ENCODE assay signal across 20 mouse cellular contexts in genomic region chr6:146314304-146314703, GRCm38 (mm10).
DNase-seq lines count a peak whose midpoint lies in the region; ATAC-seq and TF ChIP-seq lines count a peak whose summit lies in the region.
"Had no signal": no experiment of that assay in that cellular context is flagged by ENCODE, and none has a peak within 500 bp of the region (broad histone marks: within the 10 kb centered on the region; RNA-seq: fewer than 3 reads in every experiment).

No protein-coding gene starts in this region.

- peak; percentile 58 for ATAC-seq in granulocyte monocyte progenitor cell, adult 5-6 weeks (replicated peaks; ENCODE audit: poor library complexity, severe bottlenecking)
- ATAC-seq in megakaryocyte progenitor cell, adult 5-6 weeks (replicated peaks; ENCODE audit: poor library complexity) = 0 out of 2 replicates have a peak, but pooled peaks have one; percentile 39
- ATAC-seq: forebrain, embryonic 13.5 days; forebrain, embryonic 15.5 days; forebrain, postnatal 0 days had no signal

- H3K4me3 ChIP-seq in gastrocnemius, adult 2 months = no peak overlapping the region
- H3K4me3 ChIP-seq: embryonic facial prominence, embryonic 10.5 days; embryonic facial prominence, embryonic 12.5 days; forebrain, embryonic 13.5 days; forebrain, embryonic 15.5 days had no signal

- H3K27ac ChIP-seq in gastrocnemius, adult 2 months = peak overlapping the region; percentile 64
- H3K27ac ChIP-seq: embryonic facial prominence, embryonic 10.5 days; embryonic facial prominence, embryonic 12.5 days; forebrain, embryonic 13.5 days; forebrain, embryonic 15.5 days had no signal

- TF ChIP-seq CTCF in gastrocnemius, adult 2 months (IDR thresholded peaks at IDR 0.05) = no peak

- intact Hi-C loops in gastrocnemius, adult 2 months (cut with DNase I) = no loop called here

- no peak for DNase-seq in gastrocnemius, adult 2 months
- no peak for DNase-seq in gastrocnemius, adult 8-10 months (ENCODE audit: low spot score in 2 of 2)
- DNase-seq in 416B (ENCODE audit: low read depth) = peak; percentile 55
- no peak for DNase-seq in left cerebral cortex, adult 8-10 months (ENCODE audit: low spot score in 2 of 2)
- DNase-seq in adrenal gland, postnatal 10 days = no peak
- DNase-seq in frontal cortex, postnatal 36 days (ENCODE audit: low spot score in 2 of 2) = no peak
- DNase-seq: adrenal gland, adult 8-10 months; adrenal gland, postnatal 25 days; cerebellum, adult 11-12 months; cerebellum, adult 2 months; cerebellum, adult 9-10 months; cerebellum, postnatal 10 days; cerebellum, postnatal 25 days; forebrain, postnatal 0 days had no signal
